Mouse (Mus musculus) C2C12 (cell line): ENCODE measurements at regions not wholly inside any gene's neighbourhood (a gene's known extent, or its start where the extent isn't known, plus 50 kb on each side); places are given as distances from the start of the nearest gene placed in this dataset.

ENCODE experiments used
- CTCF ChIP-seq: IDR thresholded peaks from one replicate; pipeline ENCODE4 v1.5.1; 2011; ENCODE audit not compliant: control insufficient read depth, insufficient read depth, insufficient read length
- USF1 ChIP-seq: IDR thresholded peaks from one replicate; pipeline ENCODE4 v1.6.1; 2011; ENCODE audit warnings: low read depth, mild to moderate bottlenecking, control low read depth, moderate library complexity

- TF ChIP-seq CTCF (no peak), USF1 (no peak)
These were observed 110.5 kb upstream of the Fn1 start for GRCm38 (mm10) chr1:71763530-71763929.
